Mouse (Mus musculus): ENCODE measurements around the gene Fbxo27.

- TF ChIP-seq CTCF (IDR thresholded peaks at IDR 0.05; ENCODE audit: borderline replicate concordance, control insufficient read depth, extremely low read depth, insufficient read depth, low read length, poor library complexity) (no peak), POLR2A (IDR thresholded peaks at IDR 0.05; ENCODE audit: control insufficient read depth, extremely low read depth, insufficient read depth, low read length, poor library complexity) (no peak)
Observed at GRCm38 (mm10) chr7:28676811-28677541, 15.7 kb upstream of the Fbxo27 start.

All from thymus, adult 2 months (tissue).